Mouse (Mus musculus): Measurements from ENCODE around the gene Tlk1.
"Not testable (repeated sequence)": the region's sequence is repeated elsewhere in the genome, so short reads cannot be mapped to it uniquely, and the experiment has no call there.

The Tlk1 gene

GRCm38 (mm10) chr2:70835209-70835608 lies 9.7 kb upstream of the Tlk1 start:
- no peak for DNase-seq (ENCODE audit: extremely low spot score, low read depth, low spot score)

GRCm38 (mm10) chr2:70833261-70833660 lies 7.7 kb upstream of the Tlk1 start:
- no peak for DNase-seq (ENCODE audit: extremely low spot score, low read depth, low spot score)

- no peak for DNase-seq (ENCODE audit: extremely low spot score, low read depth, low spot score)
Measured at GRCm38 (mm10) chr2:70831709-70832350, 6.3 kb upstream of the Tlk1 start.

GRCm38 (mm10) chr2:70830683-70831082 lies 5.2 kb upstream of the Tlk1 start:
- DNase-seq (ENCODE audit: extremely low spot score, low read depth, low spot score) = no peak

GRCm38 (mm10) chr2:70829946-70830610 lies 4.5 kb upstream of the Tlk1 start:
- DNase-seq (ENCODE audit: extremely low spot score, low read depth, low spot score) = no peak

GRCm38 (mm10) chr2:70827780-70828179 lies 2.3 kb upstream of the Tlk1 start:
- DNase-seq (ENCODE audit: extremely low spot score, low read depth, low spot score) = no peak

- DNase-seq (ENCODE audit: extremely low spot score, low read depth, low spot score) = no peak
Measured at GRCm38 (mm10) chr2:70826436-70827230, 1.1 kb upstream of the Tlk1 start.

GRCm38 (mm10) chr2:70824838-70825370 lies 624 bp downstream of the Tlk1 start:
- DNase-seq (ENCODE audit: extremely low spot score, low read depth, low spot score) = no peak

GRCm38 (mm10) chr2:70823926-70824800 lies 1.4 kb downstream of the Tlk1 start:
- peak; percentile 68 for DNase-seq (ENCODE audit: extremely low spot score, low read depth, low spot score)

GRCm38 (mm10) chr2:70823434-70823833 lies 2.1 kb downstream of the Tlk1 start:
- peak; percentile 6 for DNase-seq (ENCODE audit: extremely low spot score, low read depth, low spot score)

- no peak for DNase-seq (ENCODE audit: extremely low spot score, low read depth, low spot score)
Measured at GRCm38 (mm10) chr2:70816939-70817338, 8.6 kb downstream of the Tlk1 start.

GRCm38 (mm10) chr2:70816016-70816415 lies 9.5 kb downstream of the Tlk1 start:
- no peak for DNase-seq (ENCODE audit: extremely low spot score, low read depth, low spot score)

GRCm38 (mm10) chr2:70813608-70814007 lies 11.9 kb downstream of the Tlk1 start:
- DNase-seq (ENCODE audit: extremely low spot score, low read depth, low spot score) = no peak

- no peak for DNase-seq (ENCODE audit: extremely low spot score, low read depth, low spot score)
Measured at GRCm38 (mm10) chr2:70811476-70811875, 14.1 kb downstream of the Tlk1 start.

- DNase-seq (ENCODE audit: extremely low spot score, low read depth, low spot score) = no peak
Measured at GRCm38 (mm10) chr2:70809921-70810320, 15.6 kb downstream of the Tlk1 start.

- DNase-seq (ENCODE audit: extremely low spot score, low read depth, low spot score) = no peak
Measured at GRCm38 (mm10) chr2:70808681-70809080, 16.8 kb downstream of the Tlk1 start.

- DNase-seq (ENCODE audit: extremely low spot score, low read depth, low spot score) = not testable (repeated sequence)
Measured at GRCm38 (mm10) chr2:70807678-70808077, 17.9 kb downstream of the Tlk1 start.

GRCm38 (mm10) chr2:70806020-70806419 lies 19.5 kb downstream of the Tlk1 start:
- DNase-seq (ENCODE audit: extremely low spot score, low read depth, low spot score) = no peak

GRCm38 (mm10) chr2:70803696-70804095 lies 21.8 kb downstream of the Tlk1 start:
- not testable (repeated sequence) for DNase-seq (ENCODE audit: extremely low spot score, low read depth, low spot score)

- DNase-seq (ENCODE audit: extremely low spot score, low read depth, low spot score) = no peak
Measured at GRCm38 (mm10) chr2:70802658-70803057, 22.9 kb downstream of the Tlk1 start.

GRCm38 (mm10) chr2:70801543-70801942 lies 24.0 kb downstream of the Tlk1 start:
- no peak for DNase-seq (ENCODE audit: extremely low spot score, low read depth, low spot score)
